Mouse (Mus musculus): Measurements from ENCODE around the gene Gpatch2.

Gene Gpatch2

DNA sequence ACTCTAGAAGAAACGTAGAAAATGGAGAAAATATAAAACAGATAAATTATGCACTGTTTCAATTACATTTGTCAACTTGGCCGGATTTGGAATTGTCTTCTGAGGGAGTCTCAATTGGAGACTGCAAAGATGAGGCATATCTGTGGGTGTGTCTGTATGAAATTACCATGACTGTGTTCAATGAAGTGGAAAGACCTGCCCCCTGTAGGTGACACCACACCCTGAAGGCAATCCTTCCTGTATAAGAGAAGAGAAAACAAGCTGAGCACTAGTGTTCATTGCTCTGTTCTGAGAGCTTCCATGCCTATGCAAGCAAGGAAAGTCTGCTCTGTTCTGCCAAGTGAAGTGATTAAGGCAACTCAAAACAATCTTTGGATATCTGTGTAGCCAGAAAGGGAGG is 153.7 kb downstream of the Gpatch2 start:
- no peak for DNase-seq (ENCODE audit: low spot score)

- DNase-seq (ENCODE audit: low spot score) = no peak
Observed at GRCm38 (mm10) chr1:187373506-187373905, 158.2 kb downstream of the Gpatch2 start.

DNA sequence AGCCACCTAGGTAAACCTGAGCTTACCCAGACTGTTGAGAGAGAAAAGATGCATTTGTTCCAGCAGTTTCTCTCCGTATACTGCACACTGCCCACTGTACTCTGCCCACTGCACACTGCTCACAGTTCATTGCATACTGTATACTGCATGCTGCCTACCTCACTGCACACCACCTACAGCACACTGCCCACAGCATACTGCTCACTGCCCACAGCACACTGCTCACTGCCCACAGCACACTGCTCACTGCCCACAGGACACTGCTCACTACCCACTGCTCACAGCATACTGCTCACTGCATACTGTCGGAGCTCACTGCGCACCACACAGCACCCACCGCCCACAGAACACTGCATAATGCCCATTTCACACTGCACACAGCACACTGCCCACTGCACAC is 159.1 kb downstream of the Gpatch2 start:
- DNase-seq (ENCODE audit: low spot score) = no peak

DNA sequence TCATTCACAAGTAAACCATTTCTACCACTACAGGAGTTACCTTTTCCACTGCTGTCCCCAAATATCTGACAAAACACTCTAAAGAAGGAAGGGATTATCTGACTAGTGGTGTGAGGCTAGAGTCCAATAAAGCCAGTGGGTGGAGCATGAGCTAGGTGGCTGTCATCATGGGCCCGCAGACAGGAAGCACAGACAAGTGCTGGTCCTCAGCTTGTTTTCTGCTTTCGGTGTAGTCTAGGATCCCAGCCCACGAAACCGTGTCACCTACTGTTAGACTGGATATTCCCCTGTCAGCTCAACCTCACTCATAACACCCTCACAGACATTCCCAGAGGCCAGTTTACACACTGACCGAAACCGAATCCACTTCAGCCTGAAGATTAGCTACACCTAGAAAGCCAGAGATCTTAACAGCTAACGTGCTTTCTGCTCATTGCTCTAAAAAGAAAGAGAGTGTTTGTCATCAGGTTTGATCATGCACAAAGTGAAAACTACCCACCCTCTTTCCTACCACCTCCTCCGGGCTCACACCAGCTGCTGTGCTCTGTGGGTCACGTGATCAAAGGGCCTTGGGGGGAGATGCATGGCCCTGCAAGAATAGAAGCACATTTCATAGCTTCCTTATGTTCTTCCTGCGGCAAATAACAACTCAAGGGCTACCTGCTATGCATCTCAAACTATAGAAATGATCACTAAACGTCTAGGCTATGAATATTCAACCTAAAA is 161.8 kb downstream of the Gpatch2 start:
- no peak for DNase-seq (ENCODE audit: low spot score)

GRCm38 (mm10) chr1:187377865-187378524 is 162.7 kb downstream of the Gpatch2 start:
- DNase-seq (ENCODE audit: low spot score) = no peak

GRCm38 (mm10) chr1:187389476-187389875 is 174.2 kb downstream of the Gpatch2 start:
- no peak for DNase-seq (ENCODE audit: low spot score)

GRCm38 (mm10) chr1:187400834-187401233 is 185.5 kb downstream of the Gpatch2 start:
- no peak for DNase-seq (ENCODE audit: low spot score)
